Mouse (Mus musculus) left cerebral cortex, postnatal 25 days (tissue): ENCODE data around the gene Ip6k3. TPM values are rescaled to one million over a fixed set of nuclear protein-coding genes. Genes with fewer than 3 reads are reported as not detected.
A peak's percentile ranks its signal among the peaks of the same experiment; 100 is the strongest.

Experiments used
- DNase-seq, 2 experiments: peaks; one replicate each; pipeline ENCODE4 v3.0.0; 2022; ENCODE audit warnings: low spot score in 2 of 2, mixed read lengths in 1 of 2
- intact Hi-C: fragments of 180-260 bp; cut with DNase I; formaldehyde crosslinking; loops from one replicate; pipeline ENCODE4 v1.15.1; 2025
- total RNA-seq, 2 experiments: library from RNA; stranded (reverse); gene quantifications; 2 replicates each; pipeline ENCODE4 v1.2.3; 2021

The Ip6k3 gene
- total RNA-seq, 2 experiments from 2014 or later: 0.32 to 0.44 TPM

DNA sequence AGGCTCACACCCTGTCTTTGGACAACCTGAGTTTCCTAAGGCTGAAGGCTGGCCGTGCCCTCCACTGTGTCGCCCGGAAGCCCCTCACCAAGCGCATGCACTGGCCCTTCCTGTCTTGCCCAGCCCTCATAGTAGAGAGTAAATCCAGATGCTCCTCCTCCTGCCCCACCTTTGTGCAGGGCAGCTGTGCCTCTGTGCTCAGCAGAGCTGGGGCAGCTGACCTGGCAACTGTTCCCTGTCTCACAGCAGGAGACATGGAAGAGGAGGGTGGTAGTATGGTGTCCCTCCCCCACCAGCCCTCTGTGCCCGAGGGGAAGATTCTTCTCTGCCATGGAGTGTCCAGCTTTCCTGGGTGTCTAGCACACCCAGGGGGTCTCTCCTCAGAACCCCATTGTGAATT, 65.9 kb downstream of the Ip6k3 start:
- intact Hi-C loops: no loop called here
- no peak for DNase-seq

DNA sequence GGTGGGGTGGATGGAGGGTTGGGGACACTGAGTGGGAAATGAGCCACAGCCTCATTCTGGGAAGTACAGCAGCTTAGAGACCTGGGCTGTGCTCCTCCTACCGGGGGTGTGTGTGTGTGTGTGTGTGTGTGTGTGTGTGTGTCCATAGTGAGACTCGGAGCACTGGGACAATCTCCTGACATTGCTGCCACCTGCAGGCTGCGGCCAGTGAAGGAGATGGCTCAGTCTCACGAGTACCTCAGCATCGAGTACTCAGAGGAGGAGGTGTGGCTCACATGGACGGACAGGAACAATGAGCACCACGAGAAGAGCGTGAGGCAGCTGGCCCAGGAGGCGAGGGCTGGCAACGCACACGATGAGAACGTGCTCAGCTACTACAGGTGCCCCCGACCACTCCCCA, 71.9 kb downstream of the Ip6k3 start:
- intact Hi-C loops: no loop called here
- DNase-seq: peak; percentile 26 to 60

Other genes starting within 250 kb of the Ip6k3 start
- 10 to 100 TPM; 24.8 to 25.0 TPM for gene Phf1, start 234.7 kb downstream of the Ip6k3 start, total RNA-seq
- gene Cuta, start 228.2 kb downstream of the Ip6k3 start, total RNA-seq: 100 to 1,000 TPM; 111 to 123 TPM
- 100 to 1,000 TPM; 492 TPM for gene Syngap1, start 226.5 kb downstream of the Ip6k3 start, total RNA-seq
- gene Zbtb9, start 194.6 kb downstream of the Ip6k3 start, total RNA-seq: 10 to 100 TPM; 17.7 to 18.8 TPM
- gene Bak1, start 138.8 kb downstream of the Ip6k3 start, total RNA-seq: 10 to 100 TPM; 17.0 to 17.8 TPM
- 1 to 10 TPM; 1.9 to 2.0 TPM for gene Itpr3, start 110.5 kb downstream of the Ip6k3 start, total RNA-seq
- 100 to 1,000 TPM; 215 to 241 TPM for gene Uqcc2, start 33.9 kb downstream of the Ip6k3 start, total RNA-seq
- gene Lemd2, start 36.7 kb upstream of the Ip6k3 start, total RNA-seq: 10 to 100 TPM; 39.9 to 44.1 TPM